Mouse (Mus musculus): ENCODE measurements around the gene Prrt4.

DNA sequence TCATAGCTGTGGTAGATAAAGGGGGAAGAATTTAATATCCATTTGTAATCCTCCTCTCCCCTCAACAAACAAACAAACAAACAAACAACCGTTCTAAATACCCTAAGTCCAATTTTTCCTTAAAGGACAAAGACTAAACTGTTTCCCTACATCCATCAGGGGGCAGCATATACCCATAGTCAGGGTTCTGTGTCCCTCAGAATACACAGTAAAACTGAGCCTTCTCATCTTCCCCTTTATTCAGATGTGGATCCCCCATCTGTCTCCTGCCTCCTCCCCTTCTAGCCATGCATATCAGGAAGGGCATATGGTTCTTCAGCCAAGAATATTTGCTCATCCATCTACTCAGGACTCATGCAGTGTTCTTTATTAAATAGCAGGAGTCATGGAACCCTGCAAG, 13.2 kb downstream of the Prrt4 start:
- no peak for TF ChIP-seq POLR2A (IDR thresholded peaks at IDR 0.05; ENCODE audit: low read depth, low read length)
- TF ChIP-seq CTCF (IDR thresholded peaks at IDR 0.05; ENCODE audit: extremely low read depth, insufficient read depth, insufficient read length, insufficient replicate concordance) = no peak
